Mouse (Mus musculus) spleen, adult 2 months (tissue): ENCODE measurements around the gene Tex14. TPM values are rescaled to one million over a fixed set of nuclear protein-coding genes. Genes with fewer than 3 reads are reported as not detected.

Experiments
- DNase-seq, 2 experiments: peaks; one replicate each; pipeline versions ENCODE4 v3.0.0 to v3.0.0-alpha.2; 2012 to 2021; ENCODE audit warnings: low spot score in 2 of 2, low read depth in 1 of 2
- H3K27ac ChIP-seq: fragments of 200-500 bp; 2 replicates; pipeline ENCODE4 v1.5.1; 2012; ENCODE audit warnings: low read length, inconsistent platforms; ENCODE audit not compliant: insufficient read depth
- H3K27me3 ChIP-seq: fragments of 200-500 bp; 2 replicates; pipeline ENCODE4 v1.6.1; 2012; ENCODE audit warnings: mild to moderate bottlenecking, moderate library complexity, low read length, inconsistent platforms; ENCODE audit not compliant: control insufficient read depth, insufficient read depth
- H3K36me3 ChIP-seq: fragments of 200-500 bp; 2 replicates; pipeline ENCODE4 v1.6.1; 2012; ENCODE audit warnings: mild to moderate bottlenecking, low read length, inconsistent platforms; ENCODE audit not compliant: control insufficient read depth, insufficient read depth
- H3K4me1 ChIP-seq: fragments of 200-500 bp; 2 replicates; pipeline ENCODE4 v1.6.1; 2011; ENCODE audit warnings: inconsistent platforms; ENCODE audit not compliant: control insufficient read depth, insufficient read depth, insufficient read length
- H3K4me3 ChIP-seq: fragments of 200-500 bp; 2 replicates; pipeline ENCODE4 v1.5.1; 2011; ENCODE audit warnings: mild to moderate bottlenecking, inconsistent platforms; ENCODE audit not compliant: insufficient read depth, insufficient read length; ENCODE audit errors: extremely low read depth
- CTCF ChIP-seq: fragments of 200-500 bp; IDR thresholded peaks from 2 replicates; pipeline ENCODE4 v1.5.1; 2011; ENCODE audit warnings: mild to moderate bottlenecking, inconsistent platforms; ENCODE audit not compliant: insufficient read depth, insufficient read length, insufficient replicate concordance; ENCODE audit errors: extremely low read depth
- POLR2A ChIP-seq: fragments of 200-500 bp; IDR thresholded peaks from 2 replicates; pipeline ENCODE4 v1.6.1; 2011; ENCODE audit warnings: low read depth, low read length, inconsistent platforms
- WGBS: fragments of 180-500 bp; shearing (Covaris S2); methylation state at CpG from one replicate; pipeline ENCODE4 v1.1.7; 2018; 5-methylcytosine and 5-hydroxymethylcytosine counted together
- polyA plus RNA-seq: library from polyadenylated mRNA; depleted of rRNA; stranded (reverse); fragments of >200 nt; gene quantifications from 2 replicates; pipeline ENCODE4 v1.2.3, GENCODE M21; 2012

Tex14 gene
- polyA plus RNA-seq, 1 experiment: 0.16 TPM

GRCm38 (mm10) chr11:87416120-87416519 lies 11.3 kb downstream of the Tex14 start:
- TF ChIP-seq POLR2A (no peak), CTCF (no peak)
- no peaks in the 10 kb centered on the region for H3K36me3 ChIP-seq
- 88% methylated on average over 5 of the region's 5 CpGs for WGBS
- no peaks in the 10 kb centered on the region for H3K4me1 ChIP-seq
- H3K27me3 ChIP-seq: no peaks in the 10 kb centered on the region
- H3K4me3 ChIP-seq: no peak overlapping the region
- DNase-seq: no peak
- H3K27ac ChIP-seq: no peak overlapping the region

GRCm38 (mm10) chr11:87420861-87421260 lies 16.0 kb downstream of the Tex14 start:
- H3K27ac ChIP-seq: no peak overlapping the region
- H3K36me3 ChIP-seq: no peaks in the 10 kb centered on the region
- no peak overlapping the region for H3K4me3 ChIP-seq
- no peak for DNase-seq
- peaks cover 6% of the 10 kb centered on the region for H3K4me1 ChIP-seq
- no peaks in the 10 kb centered on the region for H3K27me3 ChIP-seq
- TF ChIP-seq CTCF (no peak), POLR2A (no peak)

DNA sequence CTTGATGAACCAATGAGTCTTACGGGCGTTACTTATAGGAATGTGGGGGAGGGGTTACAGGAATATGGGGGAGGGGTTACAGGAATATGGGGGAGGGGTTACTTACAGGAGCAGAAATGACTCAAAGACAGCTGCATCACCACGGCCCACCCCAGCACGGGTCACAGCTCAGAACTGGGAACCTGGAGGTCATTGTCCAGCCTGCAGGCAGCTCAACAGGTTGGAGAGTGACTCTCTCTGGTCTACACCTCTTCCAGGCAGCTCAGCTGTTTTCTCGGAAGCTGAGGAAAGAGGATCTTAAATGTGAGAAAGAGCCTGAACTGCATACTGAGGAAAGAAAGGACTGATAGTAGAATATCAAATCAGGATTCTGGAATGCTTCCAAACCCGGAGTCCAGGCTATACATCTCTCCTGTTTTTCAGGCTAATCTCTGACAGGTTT lies 16.9 kb downstream of the Tex14 start:
- H3K4me1 ChIP-seq: peaks cover 6% of the 10 kb centered on the region
- no peak for DNase-seq
- no peaks in the 10 kb centered on the region for H3K36me3 ChIP-seq
- no peaks in the 10 kb centered on the region for H3K27me3 ChIP-seq
- 26% methylated on average over 6 of the region's 6 CpGs for WGBS
- TF ChIP-seq CTCF (no peak), POLR2A (no peak)
- H3K27ac ChIP-seq: no peak overlapping the region; the same call in 1 of the 2 replicates
- peak overlapping the region; percentile 30; the same call in 1 of the 2 replicates for H3K4me3 ChIP-seq

DNA sequence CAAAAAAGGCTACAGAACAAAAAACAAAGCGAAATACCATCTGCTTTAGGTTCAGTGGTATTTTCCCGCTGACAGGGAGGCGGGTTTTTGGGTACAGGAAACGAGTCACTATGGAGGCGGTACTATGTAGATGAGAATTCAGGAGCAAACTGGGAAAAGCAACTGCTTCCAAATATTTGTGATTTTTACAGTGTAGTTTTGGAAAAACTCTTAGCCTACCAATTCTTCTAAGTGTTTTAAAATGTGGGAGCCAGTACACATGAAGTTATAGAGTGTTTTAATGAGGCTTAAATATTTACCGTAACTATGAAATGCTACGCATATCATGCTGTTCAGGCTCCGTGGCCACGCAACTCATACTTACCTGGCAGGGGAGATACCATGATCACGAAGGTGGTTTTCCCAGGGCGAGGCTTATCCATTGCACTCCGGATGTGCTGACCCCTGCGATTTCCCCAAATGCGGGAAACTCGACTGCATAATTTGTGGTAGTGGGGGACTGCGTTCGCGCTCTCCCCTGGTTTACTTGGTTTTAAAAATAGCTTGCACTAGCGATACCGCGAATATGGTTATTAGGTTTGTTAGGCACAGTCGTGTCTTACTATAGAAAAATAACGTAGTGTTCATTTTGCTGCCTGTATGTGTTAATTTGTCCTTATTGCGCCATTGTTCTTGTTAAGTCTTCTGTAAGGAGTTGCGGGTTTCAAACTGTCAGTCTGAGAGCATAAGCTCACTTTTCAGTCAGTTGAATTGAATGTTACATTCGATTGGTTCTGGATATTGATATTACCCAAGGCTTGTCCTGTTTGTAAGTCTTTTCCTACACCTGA lies 17.9 kb downstream of the Tex14 start:
- no peaks in the 10 kb centered on the region for H3K36me3 ChIP-seq
- peaks cover 6% of the 10 kb centered on the region for H3K4me1 ChIP-seq
- peak overlapping the region; percentile 48 for H3K27ac ChIP-seq
- WGBS: under 1% methylated on average over 26 of the region's 26 CpGs
- DNase-seq: peak; percentile 63 to 92
- H3K4me3 ChIP-seq: peak overlapping the region; percentile 30; the same call in 1 of the 2 replicates
- no peaks in the 10 kb centered on the region for H3K27me3 ChIP-seq
- no peak for TF ChIP-seq CTCF
- TF ChIP-seq POLR2A: peak; percentile 100

GRCm38 (mm10) chr11:87423551-87424325 lies 18.9 kb downstream of the Tex14 start:
- no peak for DNase-seq
- H3K27ac ChIP-seq: no peak overlapping the region

GRCm38 (mm10) chr11:87426121-87426449 lies 21.2 kb downstream of the Tex14 start:
- TF ChIP-seq POLR2A (no peak), CTCF (no peak)
- under 1% methylated on average over 7 of the region's 7 CpGs for WGBS
- Histone ChIP-seq H3K27ac (peak overlapping the region; percentile 46; the same call in 1 of the 2 replicates), H3K4me3 (peak overlapping the region; percentile 35; the same call in 1 of the 2 replicates), H3K4me1 (peaks cover 6% of the 10 kb centered on the region), H3K27me3 (no peaks in the 10 kb centered on the region), H3K36me3 (no peaks in the 10 kb centered on the region)
- DNase-seq: no peak

More at GRCm38 (mm10) chr11:87423551-87424325, 18.9 kb downstream of the Tex14 start:
- Histone ChIP-seq H3K4me3 (no peak overlapping the region), H3K4me1 (peaks cover 6% of the 10 kb centered on the region), H3K36me3 (no peaks in the 10 kb centered on the region), H3K27me3 (no peaks in the 10 kb centered on the region)
- TF ChIP-seq CTCF (no peak), POLR2A (no peak)
- WGBS: 41% methylated on average over 6 of the region's 6 CpGs
